Mouse (Mus musculus): Measurements from ENCODE around the gene Sh3kbp1.

- TF ChIP-seq CTCF (IDR thresholded peaks at IDR 0.05; ENCODE audit: extremely low read depth, insufficient read depth, low read length) (no peak), POLR2A (IDR thresholded peaks at IDR 0.05; ENCODE audit: extremely low read depth, insufficient read depth, low read length) (no peak)
Observed at GRCm38 (mm10) chrX:159769773-159770172, 142.7 kb downstream of the Sh3kbp1 start.
